Mouse (Mus musculus): ENCODE measurements at regions not wholly inside any gene's neighbourhood (a gene's known extent, or its start where the extent isn't known, plus 50 kb on each side); places are given as distances from the start of the nearest gene placed in this dataset.

GRCm38 (mm10) chr13:97490131-97490530, 249.2 kb downstream of the Enc1 start:
- TF ChIP-seq CTCF (IDR thresholded peaks at IDR 0.05; ENCODE audit: insufficient read depth, low read length), result no peak
- TF ChIP-seq POLR2A (IDR thresholded peaks at IDR 0.05; ENCODE audit: borderline replicate concordance, extremely low read depth, low read depth, low read length), result no peak
- Histone ChIP-seq H3K4me1 (ENCODE audit: control insufficient read depth, insufficient read depth, low read length) (no peaks in the 10 kb centered on the region), H3K4me3 (replicated peaks; ENCODE audit: extremely low read depth, low read depth, low read length) (no peak overlapping the region)
- WGBS, result 76% methylated on average over 7 of the region's 7 CpGs
- no peak for DNase-seq

DNA sequence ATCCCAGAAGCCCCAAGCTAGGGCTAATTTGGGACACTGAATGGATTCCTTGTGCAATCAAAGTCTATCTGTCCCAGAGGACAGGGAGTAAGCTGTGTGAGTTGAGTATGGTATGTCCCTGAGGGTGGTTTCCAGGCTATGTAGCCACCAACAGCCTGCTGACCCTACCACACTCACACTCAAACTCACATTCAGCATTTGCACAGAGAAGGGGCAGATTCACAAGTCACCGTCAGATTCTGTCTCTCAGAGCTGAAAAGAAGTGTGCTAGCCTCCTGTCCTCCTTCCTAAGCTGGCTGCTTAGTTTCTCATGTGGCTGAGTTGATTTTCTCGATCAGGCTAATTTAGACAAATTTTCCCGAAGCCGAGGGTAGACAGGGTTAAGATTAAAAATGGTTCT, 248.8 kb downstream of the Enc1 start:
- WGBS, result 77% methylated on average over 4 of the region's 4 CpGs
- DNase-seq, result no peak
- TF ChIP-seq POLR2A (IDR thresholded peaks at IDR 0.05; ENCODE audit: borderline replicate concordance, extremely low read depth, low read depth, low read length) (no peak), CTCF (IDR thresholded peaks at IDR 0.05; ENCODE audit: insufficient read depth, low read length) (no peak)
- H3K4me3 ChIP-seq (replicated peaks; ENCODE audit: extremely low read depth, low read depth, low read length), result no peak overlapping the region
- H3K4me1 ChIP-seq (ENCODE audit: control insufficient read depth, insufficient read depth, low read length), result no peaks in the 10 kb centered on the region

GRCm38 (mm10) chr13:97489029-97489428, 248.1 kb downstream of the Enc1 start:
- no peak for DNase-seq
- 81% methylated on average over 5 of the region's 5 CpGs for WGBS
- TF ChIP-seq POLR2A (IDR thresholded peaks at IDR 0.05; ENCODE audit: borderline replicate concordance, extremely low read depth, low read depth, low read length), result no peak
- no peak for TF ChIP-seq CTCF (IDR thresholded peaks at IDR 0.05; ENCODE audit: insufficient read depth, low read length)
- Histone ChIP-seq H3K4me1 (ENCODE audit: control insufficient read depth, insufficient read depth, low read length) (no peaks in the 10 kb centered on the region), H3K4me3 (replicated peaks; ENCODE audit: extremely low read depth, low read depth, low read length) (no peak overlapping the region)

- Histone ChIP-seq H3K4me1 (ENCODE audit: control insufficient read depth, insufficient read depth, low read length) (no peaks in the 10 kb centered on the region), H3K4me3 (replicated peaks; ENCODE audit: extremely low read depth, low read depth, low read length) (no peak overlapping the region)
- 76% methylated on average over 5 of the region's 5 CpGs for WGBS
- TF ChIP-seq POLR2A (IDR thresholded peaks at IDR 0.05; ENCODE audit: borderline replicate concordance, extremely low read depth, low read depth, low read length) (no peak), CTCF (IDR thresholded peaks at IDR 0.05; ENCODE audit: insufficient read depth, low read length) (no peak)
- no peak for DNase-seq
Measured at GRCm38 (mm10) chr13:97488518-97488917, 247.6 kb downstream of the Enc1 start.

DNA sequence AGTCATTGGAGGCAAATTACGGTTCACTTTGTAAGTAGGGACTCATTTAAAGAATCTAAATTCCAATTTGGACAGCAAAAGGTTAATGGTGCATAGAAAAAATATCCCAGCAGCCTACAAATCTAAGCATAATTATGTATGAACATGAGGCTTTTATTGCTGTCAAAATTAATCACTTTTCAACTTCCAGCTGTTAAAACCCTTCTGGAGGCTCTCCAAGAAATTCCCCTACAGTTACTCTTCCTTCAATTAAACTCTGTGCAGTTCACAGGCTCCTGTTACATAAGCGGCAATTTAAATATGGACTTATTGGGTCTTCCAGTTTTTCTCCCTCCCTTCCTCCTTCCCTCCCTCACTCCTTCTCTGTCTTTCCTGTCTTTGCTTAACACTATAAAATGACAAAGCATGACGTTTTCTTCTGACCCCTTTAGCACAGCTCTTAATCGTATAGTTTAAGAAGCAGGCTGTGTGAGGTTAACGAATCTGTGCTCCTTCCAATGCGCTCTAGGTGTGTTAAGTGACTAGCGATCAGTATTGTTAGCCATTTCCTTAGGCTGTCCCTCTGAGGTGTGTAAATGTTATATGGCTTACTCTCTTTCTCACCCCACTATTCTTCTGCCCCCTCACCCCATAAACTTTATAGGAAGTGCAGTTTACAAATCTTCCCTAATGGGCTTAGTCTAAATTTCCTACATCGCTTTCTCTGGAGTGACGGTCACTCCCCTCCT, 247.0 kb downstream of the Enc1 start:
- Histone ChIP-seq H3K4me1 (ENCODE audit: control insufficient read depth, insufficient read depth, low read length) (no peaks in the 10 kb centered on the region), H3K4me3 (replicated peaks; ENCODE audit: extremely low read depth, low read depth, low read length) (no peak overlapping the region)
- 59% methylated on average over 9 of the region's 9 CpGs for WGBS
- DNase-seq, result no peak
- TF ChIP-seq CTCF (IDR thresholded peaks at IDR 0.05; ENCODE audit: insufficient read depth, low read length), result no peak
- TF ChIP-seq POLR2A (IDR thresholded peaks at IDR 0.05; ENCODE audit: borderline replicate concordance, extremely low read depth, low read depth, low read length), result no peak

- Histone ChIP-seq H3K4me3 (replicated peaks; ENCODE audit: extremely low read depth, low read depth, low read length) (no peak overlapping the region), H3K4me1 (ENCODE audit: control insufficient read depth, insufficient read depth, low read length) (no peaks in the 10 kb centered on the region)
- no peak for DNase-seq
- 91% methylated on average over 2 of the region's 2 CpGs for WGBS
- TF ChIP-seq CTCF (IDR thresholded peaks at IDR 0.05; ENCODE audit: insufficient read depth, low read length) (no peak), POLR2A (IDR thresholded peaks at IDR 0.05; ENCODE audit: borderline replicate concordance, extremely low read depth, low read depth, low read length) (no peak)
Measured at GRCm38 (mm10) chr13:97486490-97486889, 245.6 kb downstream of the Enc1 start.

DNA sequence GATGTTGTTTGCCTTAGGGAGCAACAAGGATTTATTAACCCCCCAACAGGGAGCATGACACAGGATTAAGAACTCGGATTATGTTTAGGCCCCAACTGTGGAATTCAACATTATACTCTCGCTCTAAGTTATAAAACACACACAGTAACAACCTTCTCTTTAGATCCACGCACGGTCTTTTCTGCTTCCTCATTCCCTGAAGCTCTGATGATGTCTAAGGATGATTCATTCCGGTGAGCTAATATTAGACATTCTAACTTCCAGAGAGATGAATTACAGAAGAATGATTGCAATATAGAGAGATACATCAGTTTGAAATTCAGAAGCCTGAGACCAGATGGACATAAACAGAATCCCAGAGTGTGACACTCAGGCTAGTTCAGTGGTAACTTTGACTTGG, 245.0 kb downstream of the Enc1 start:
- no peaks in the 10 kb centered on the region for H3K4me1 ChIP-seq (ENCODE audit: control insufficient read depth, insufficient read depth, low read length)
- H3K4me3 ChIP-seq (replicated peaks; ENCODE audit: extremely low read depth, low read depth, low read length), result no peak overlapping the region
- WGBS, result 90% methylated on average over 5 of the region's 5 CpGs
- DNase-seq, result no peak
- no peak for TF ChIP-seq POLR2A (IDR thresholded peaks at IDR 0.05; ENCODE audit: borderline replicate concordance, extremely low read depth, low read depth, low read length)
- TF ChIP-seq CTCF (IDR thresholded peaks at IDR 0.05; ENCODE audit: insufficient read depth, low read length), result no peak

DNA sequence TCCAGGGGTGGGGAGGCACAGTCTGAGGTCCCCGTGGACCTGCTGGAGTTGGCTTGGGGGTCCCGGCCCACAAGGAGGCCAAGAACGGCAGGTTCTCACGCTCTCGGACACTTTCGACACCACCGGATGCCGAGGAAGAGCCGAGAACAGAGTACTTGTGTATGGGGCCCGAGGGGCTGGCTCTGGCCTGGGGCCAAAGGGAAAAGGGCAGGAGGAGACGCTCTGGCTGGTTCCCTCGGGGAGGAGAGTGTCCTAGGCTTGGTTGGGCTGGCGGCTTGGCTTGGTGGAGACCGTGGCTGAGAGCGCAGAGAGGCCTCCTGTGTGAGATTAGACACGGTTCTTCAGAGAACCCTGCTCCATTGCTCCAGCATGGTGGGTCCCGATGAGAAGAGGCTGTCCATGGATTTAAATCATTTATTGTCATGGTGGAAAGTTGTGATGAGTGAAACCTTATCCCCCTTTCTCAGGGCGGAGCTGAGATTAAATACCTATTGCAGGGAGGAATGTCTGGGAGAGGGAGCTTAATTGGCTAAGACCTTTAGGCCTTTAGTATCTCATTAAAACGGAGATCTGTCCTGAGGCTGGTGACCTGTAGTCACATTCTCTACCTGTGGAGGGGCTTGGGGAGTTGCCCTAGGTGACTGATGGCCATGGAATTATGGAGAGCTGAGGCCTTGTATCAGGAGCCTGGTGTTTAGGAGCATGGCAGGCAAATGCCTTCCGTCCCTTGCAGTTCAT, 244.1 kb downstream of the Enc1 start:
- TF ChIP-seq CTCF (IDR thresholded peaks at IDR 0.05; ENCODE audit: insufficient read depth, low read length) (no peak), POLR2A (IDR thresholded peaks at IDR 0.05; ENCODE audit: borderline replicate concordance, extremely low read depth, low read depth, low read length) (no peak)
- DNase-seq, result no peak
- no peaks in the 10 kb centered on the region for H3K4me1 ChIP-seq (ENCODE audit: control insufficient read depth, insufficient read depth, low read length)
- WGBS, result 84% methylated on average over 20 of the region's 20 CpGs
- no peak overlapping the region for H3K4me3 ChIP-seq (replicated peaks; ENCODE audit: extremely low read depth, low read depth, low read length)

DNA sequence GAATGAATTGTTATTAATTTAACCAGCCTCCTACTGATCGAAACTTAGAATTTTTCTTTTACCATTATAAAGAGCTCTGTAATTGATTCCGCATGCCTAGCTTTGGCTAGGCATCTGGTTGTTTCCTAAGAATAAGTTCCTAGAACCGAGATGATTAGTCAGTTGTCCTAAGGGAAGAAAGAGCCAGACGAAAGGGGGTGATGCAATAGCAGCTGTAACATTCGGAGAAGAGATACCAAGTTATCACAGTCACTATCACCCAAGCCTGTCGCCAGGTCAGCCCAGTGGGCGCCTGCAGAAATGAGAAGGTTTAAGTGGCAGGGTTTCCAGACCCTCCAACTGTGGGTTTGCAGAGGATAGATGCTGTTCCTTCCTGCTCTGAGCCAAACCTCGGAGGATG, 242.8 kb downstream of the Enc1 start:
- 71% methylated on average over 8 of the region's 8 CpGs for WGBS
- no peak for DNase-seq
- no peaks in the 10 kb centered on the region for H3K4me1 ChIP-seq (ENCODE audit: control insufficient read depth, insufficient read depth, low read length)
- H3K4me3 ChIP-seq (replicated peaks; ENCODE audit: extremely low read depth, low read depth, low read length), result no peak overlapping the region
- TF ChIP-seq POLR2A (IDR thresholded peaks at IDR 0.05; ENCODE audit: borderline replicate concordance, extremely low read depth, low read depth, low read length), result no peak
- TF ChIP-seq CTCF (IDR thresholded peaks at IDR 0.05; ENCODE audit: insufficient read depth, low read length), result no peak

GRCm38 (mm10) chr13:97482439-97482946, 241.6 kb downstream of the Enc1 start:
- 90% methylated on average over 3 of the region's 3 CpGs for WGBS

More at GRCm38 (mm10) chr13:97482439-97482946, 241.6 kb downstream of the Enc1 start:
- TF ChIP-seq CTCF (IDR thresholded peaks at IDR 0.05; ENCODE audit: insufficient read depth, low read length), result no peak
- TF ChIP-seq POLR2A (IDR thresholded peaks at IDR 0.05; ENCODE audit: borderline replicate concordance, extremely low read depth, low read depth, low read length), result no peak
- Histone ChIP-seq H3K4me3 (replicated peaks; ENCODE audit: extremely low read depth, low read depth, low read length) (no peak overlapping the region), H3K4me1 (ENCODE audit: control insufficient read depth, insufficient read depth, low read length) (no peaks in the 10 kb centered on the region)
- no peak for DNase-seq

Data from lung, adult 2 months (tissue).